Mouse (Mus musculus): ENCODE measurements around the gene Col23a1.
"Not testable (repeated sequence)": the region's sequence is repeated elsewhere in the genome, so short reads cannot be mapped to it uniquely, and the experiment has no call there.

Gene Col23a1

DNA sequence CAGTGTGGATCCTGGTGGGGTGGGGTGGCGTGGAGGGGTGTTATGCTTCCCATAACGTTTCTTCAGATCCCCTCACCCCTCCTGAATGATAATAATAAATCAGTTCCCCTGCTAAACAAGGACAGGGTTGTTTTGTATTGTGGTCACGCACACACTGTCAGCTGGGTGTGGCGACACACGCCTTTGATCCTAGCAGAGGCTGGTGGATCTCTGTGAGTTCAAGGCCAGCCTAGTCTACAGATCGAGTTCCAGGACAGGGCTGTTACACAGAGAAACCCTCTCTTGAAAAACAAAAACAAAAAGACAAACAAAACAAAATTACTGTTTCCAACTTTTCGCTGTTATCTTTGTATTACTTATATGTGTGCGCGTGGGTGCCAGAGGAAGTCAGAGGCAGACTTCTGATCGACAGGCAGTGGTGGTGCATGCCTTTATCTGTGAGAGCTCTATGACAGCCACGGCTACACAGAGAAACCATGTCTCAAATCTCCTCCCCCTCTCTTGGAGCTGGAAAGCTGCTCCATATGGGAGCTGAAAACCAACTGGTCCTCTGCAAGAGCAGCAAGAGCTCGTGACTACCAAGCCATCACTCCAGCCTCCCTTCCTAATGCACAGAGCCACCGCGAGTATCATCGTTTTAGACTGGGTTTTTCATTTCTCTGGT is 340.1 kb downstream of the Col23a1 start:
- no peak for DNase-seq

DNA sequence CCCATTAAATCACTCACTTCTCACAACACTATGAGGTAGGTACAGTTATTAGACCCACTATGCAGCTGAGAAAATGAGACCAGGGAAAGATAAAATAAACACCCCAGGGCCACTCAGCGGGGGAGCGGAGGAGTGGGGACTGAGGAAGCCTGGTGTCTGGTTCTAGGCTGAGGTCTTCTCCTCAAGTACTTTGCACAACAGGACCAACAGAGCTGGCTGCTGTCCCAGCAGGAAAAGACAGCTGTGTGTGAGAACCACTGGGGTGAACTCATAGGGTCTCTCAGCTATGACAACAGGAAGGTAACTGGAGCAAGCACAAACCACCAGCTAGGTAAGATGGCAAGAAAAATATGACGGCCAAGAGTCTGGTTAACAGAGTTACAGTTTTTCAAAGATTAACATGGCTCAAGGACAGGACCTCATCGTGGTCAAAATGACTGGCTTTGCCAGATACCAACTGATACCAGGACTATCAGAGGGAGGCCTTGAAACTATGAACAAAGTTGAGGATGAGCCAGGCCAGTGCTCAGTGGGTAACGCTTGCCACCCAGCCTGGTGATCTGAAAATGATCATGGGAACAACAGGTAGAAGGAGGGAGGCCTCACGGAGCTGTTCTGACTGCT is 342.5 kb downstream of the Col23a1 start:
- DNase-seq, result no peak

DNA sequence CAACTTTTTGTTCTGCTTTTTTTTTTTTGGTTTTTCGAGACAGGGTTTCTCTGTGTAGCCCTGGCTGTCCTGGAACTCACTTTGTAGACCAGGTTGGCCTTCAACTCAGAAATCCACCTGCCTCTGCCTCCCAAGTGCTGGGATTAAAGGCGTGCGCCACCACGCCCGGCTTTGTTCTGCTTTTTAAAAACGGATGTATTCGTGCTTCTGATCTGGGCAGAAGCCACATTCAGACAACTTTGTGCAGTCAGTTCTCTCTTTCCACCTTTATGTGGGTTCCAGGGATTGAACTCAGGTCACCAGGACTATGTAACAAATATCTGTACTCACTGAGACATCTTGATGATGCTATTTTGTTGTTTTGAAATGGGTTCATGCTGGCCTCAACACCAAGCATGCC is 343.5 kb downstream of the Col23a1 start:
- not testable (repeated sequence) for DNase-seq
